Mouse (Mus musculus) forebrain, embryonic 10.5 days (tissue): Measurements from ENCODE around the gene Acap1. TPM values are rescaled to one million over a fixed set of nuclear protein-coding genes. Genes with fewer than 3 reads are reported as not detected.
A peak's percentile ranks its signal among the peaks of the same experiment; 100 is the strongest.

ENCODE experiments used
- DNase-seq: peaks from one replicate; pipeline ENCODE4 v3.0.0-alpha.2; 2017; ENCODE audit warnings: low spot score; ENCODE audit errors: extremely low spot score
- H3K27ac ChIP-seq: fragments of 300-500 bp; sonication (generic); 2 replicates; pipeline ENCODE4 v1.5.1; 2016; ENCODE audit warnings: mild to moderate bottlenecking
- H3K27me3 ChIP-seq: fragments of 300-500 bp; sonication (generic); 2 replicates; pipeline ENCODE4 v1.6.1; 2016; ENCODE audit warnings: mild to moderate bottlenecking; ENCODE audit not compliant: poor library complexity, severe bottlenecking
- H3K36me3 ChIP-seq: fragments of 300-500 bp; sonication (generic); replicated peaks from 2 replicates; pipeline ENCODE4 v1.6.1; 2016; ENCODE audit warnings: mild to moderate bottlenecking, moderate library complexity
- H3K4me1 ChIP-seq: fragments of 300-500 bp; sonication (generic); 2 replicates; pipeline ENCODE4 v1.6.1; 2016
- H3K4me3 ChIP-seq: fragments of 300-500 bp; sonication (generic); 2 replicates; pipeline ENCODE4 v1.5.1; 2016; ENCODE audit warnings: mild to moderate bottlenecking, moderate library complexity
- H3K9me3 ChIP-seq: fragments of 300-500 bp; sonication (generic); 2 replicates; pipeline ENCODE4 v1.6.1; 2016; ENCODE audit warnings: mild to moderate bottlenecking, moderate library complexity
- WGBS: fragments of 180-500 bp; shearing (Covaris S2); methylation state at CpG from one replicate; pipeline ENCODE4 v1.1.7; 2016; 5-methylcytosine and 5-hydroxymethylcytosine counted together
- polyA plus RNA-seq: library from polyadenylated mRNA; unstranded; fragments of >200 nt; fragmentation: Nextera tagmentation; extraction: Ambion mirVana; gene quantifications from 2 replicates; pipeline ENCODE4 v1.2.1, GENCODE M21; 2016

Acap1 gene
- polyA plus RNA-seq, 1 experiment from 2014 or later, result 1.3 TPM

DNA sequence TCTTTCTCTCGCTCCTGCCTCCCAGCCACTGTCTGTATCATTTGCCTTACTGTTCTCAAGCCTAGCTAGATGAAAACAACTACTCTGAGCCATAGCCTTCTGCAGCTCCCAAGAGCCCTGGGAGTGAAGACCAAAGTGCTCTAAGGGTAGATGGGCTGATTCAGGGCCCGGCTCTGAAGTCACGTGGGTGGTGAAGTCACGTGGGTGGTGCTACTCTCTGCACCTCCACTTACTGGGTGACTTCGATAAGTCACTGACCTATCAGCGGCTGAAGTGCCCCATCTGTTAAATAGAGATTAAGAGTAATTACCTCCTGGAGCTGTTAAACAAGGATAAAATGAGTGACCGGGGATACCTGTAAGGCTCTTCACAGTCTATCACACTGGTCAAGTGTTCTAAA is 41.3 kb downstream of the Acap1 start:
- peak overlapping the region; percentile 56 for H3K27ac ChIP-seq
- H3K4me1 ChIP-seq, result peaks cover 39% of the 10 kb centered on the region
- no peaks in the 10 kb centered on the region for H3K9me3 ChIP-seq
- peaks cover 40% of the 10 kb centered on the region for H3K36me3 ChIP-seq
- 80% methylated on average over 7 of the region's 7 CpGs for WGBS
- H3K4me3 ChIP-seq, result no peak overlapping the region
- DNase-seq, result no peak
- peaks cover 36% of the 10 kb centered on the region for H3K27me3 ChIP-seq

DNA sequence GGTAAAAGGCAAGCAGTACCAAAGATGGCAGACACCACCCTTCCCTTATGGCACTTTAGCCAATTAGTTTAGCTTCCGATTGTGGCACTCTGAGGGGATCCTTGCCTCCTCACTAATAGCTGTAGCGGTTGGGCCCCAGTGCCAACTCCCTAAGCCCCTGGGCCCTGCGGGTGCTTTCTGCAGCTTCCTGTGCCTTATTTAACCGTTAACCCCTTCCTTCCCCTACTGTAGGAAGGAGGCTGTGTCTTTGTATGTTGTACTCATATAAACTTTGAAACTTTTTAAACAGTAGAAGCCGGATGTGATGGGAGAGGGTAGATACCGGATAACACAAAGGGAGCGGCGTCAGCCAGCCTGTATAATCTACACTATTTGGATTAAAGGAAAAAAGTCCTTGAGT is 44.6 kb downstream of the Acap1 start:
- Histone ChIP-seq H3K27ac (no peak overlapping the region), H3K27me3 (peaks cover 3% of the 10 kb centered on the region; the same call in 1 of the 2 replicates), H3K4me3 (no peak overlapping the region), H3K36me3 (peaks cover 55% of the 10 kb centered on the region), H3K9me3 (no peaks in the 10 kb centered on the region), H3K4me1 (peaks cover 57% of the 10 kb centered on the region)
- no peak for DNase-seq
- 83% methylated on average over 8 of the region's 8 CpGs for WGBS

DNA sequence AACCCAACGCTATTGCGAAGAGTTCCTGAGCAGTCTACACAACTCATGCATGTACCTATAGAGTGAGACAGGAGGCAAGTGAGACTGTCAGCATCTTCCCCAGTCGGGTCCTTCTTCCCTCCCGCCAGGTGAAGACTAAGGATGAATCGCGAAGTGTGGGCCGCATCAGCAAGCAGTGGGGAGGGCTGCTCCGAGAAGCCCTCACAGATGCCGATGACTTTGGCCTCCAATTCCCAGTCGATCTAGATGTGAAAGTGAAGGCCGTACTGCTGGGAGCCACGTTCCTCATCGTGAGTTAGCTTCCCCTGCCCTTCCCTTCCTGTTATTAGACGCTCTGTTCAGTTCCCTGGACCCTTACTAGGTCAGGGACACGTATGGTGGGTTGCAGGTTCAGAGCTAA is 45.5 kb downstream of the Acap1 start:
- Histone ChIP-seq H3K36me3 (peaks cover 55% of the 10 kb centered on the region), H3K27me3 (no peaks in the 10 kb centered on the region), H3K4me3 (no peak overlapping the region), H3K4me1 (peaks cover 56% of the 10 kb centered on the region), H3K9me3 (no peaks in the 10 kb centered on the region), H3K27ac (no peak overlapping the region)
- no peak for DNase-seq
- 92% methylated on average over 15 of the region's 15 CpGs for WGBS

DNA sequence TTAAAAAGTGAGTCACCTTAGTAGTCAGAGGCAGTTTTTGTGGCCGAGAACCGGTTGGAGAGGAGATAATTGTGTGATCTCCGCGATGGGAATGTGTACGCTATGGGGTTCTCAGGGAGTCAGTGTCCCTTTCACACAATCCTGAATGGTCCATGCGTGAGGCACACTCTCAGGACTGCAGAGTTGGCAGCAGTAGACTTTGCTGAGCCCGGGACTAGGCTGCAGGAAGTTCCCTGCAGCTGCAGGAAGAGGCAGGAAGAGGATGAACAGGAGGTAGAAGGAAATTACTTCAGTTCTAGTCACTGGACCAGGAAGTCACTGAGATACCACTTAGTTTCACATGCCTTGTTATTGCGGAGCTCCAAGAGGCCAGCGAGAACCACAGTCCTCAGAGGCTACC is 46.2 kb downstream of the Acap1 start:
- no peaks in the 10 kb centered on the region for H3K27me3 ChIP-seq
- peaks cover 55% of the 10 kb centered on the region for H3K36me3 ChIP-seq
- peaks cover 56% of the 10 kb centered on the region for H3K4me1 ChIP-seq
- 88% methylated on average over 9 of the region's 9 CpGs for WGBS
- DNase-seq, result no peak
- H3K9me3 ChIP-seq, result no peaks in the 10 kb centered on the region
- no peak overlapping the region for H3K27ac ChIP-seq
- H3K4me3 ChIP-seq, result no peak overlapping the region

DNA sequence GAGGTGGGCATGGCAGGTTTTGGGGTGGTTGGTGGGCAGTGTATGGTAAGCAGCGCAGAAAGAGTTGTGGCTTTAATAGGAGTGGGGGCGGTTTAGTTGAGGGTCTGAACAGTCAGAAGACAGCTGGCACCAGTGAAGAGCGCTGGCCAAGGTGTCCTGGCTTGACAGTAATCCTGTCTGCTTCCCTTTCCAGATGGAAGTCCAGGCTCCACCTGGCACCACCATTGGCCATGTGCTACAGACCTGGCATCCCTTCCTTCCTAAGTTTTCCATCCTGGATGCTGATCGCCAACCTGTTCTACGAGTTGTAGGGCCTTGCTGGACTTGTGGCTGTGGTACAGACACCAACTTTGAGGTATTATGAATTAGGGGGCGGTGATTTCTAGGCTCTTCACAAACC is 47.3 kb downstream of the Acap1 start:
- Histone ChIP-seq H3K4me1 (peaks cover 45% of the 10 kb centered on the region), H3K36me3 (peaks cover 55% of the 10 kb centered on the region), H3K27ac (peak overlapping the region; percentile 97; the same call in 1 of the 2 replicates), H3K9me3 (no peaks in the 10 kb centered on the region), H3K27me3 (no peaks in the 10 kb centered on the region), H3K4me3 (peak overlapping the region; percentile 82; the same call in 1 of the 2 replicates)
- 96% methylated on average over 6 of the region's 6 CpGs for WGBS
- DNase-seq, result no peak

DNA sequence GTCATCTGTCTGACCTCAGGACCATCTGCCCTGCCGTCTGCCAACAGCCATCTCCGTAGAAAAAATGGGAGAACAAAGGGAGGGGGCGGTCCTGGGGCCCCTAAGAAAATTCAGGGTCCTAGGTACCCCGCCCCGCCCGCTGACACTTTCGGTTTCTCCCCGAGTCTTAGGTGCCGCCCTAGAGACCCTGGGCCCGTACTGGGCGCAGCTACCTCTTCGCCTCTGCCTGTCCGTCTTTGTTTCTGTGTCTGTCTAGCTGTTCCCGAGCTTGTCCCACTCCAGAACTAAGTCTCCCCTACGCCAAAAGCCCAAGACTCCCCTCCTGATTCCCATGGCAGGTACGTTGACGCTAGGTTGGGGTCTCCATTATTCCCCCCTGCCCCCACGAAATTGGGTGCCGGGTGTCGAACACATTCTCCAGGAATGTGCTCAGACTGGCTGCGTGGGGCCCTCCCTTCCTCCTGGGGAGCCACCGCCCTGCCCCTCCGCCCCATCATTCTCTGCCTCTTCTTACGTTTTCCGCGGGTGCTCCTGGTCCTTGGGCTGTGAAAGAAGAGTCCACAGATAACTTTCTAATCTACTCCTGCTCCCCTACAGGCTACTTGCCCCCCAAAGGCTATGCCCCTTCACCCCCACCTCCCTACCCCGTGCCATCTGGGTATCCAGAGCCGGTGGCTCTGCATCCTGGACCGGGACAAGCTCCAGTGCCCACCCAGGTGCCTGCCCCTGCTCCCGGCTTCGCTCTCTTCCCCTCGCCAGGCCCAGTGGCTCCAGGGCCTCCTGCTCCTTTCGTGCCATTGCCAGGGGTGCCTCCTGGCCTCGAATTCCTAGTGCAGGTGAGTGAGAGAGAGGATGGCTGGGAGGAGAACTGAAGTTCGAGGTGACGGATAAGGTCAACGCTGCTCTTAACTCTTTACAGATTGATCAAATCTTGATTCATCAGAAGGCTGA is 48.3 kb downstream of the Acap1 start:
- Histone ChIP-seq H3K27me3 (no peaks in the 10 kb centered on the region), H3K9me3 (no peaks in the 10 kb centered on the region), H3K27ac (peak overlapping the region; percentile 97), H3K4me3 (peak overlapping the region; percentile 82), H3K36me3 (peaks cover 45% of the 10 kb centered on the region), H3K4me1 (peaks cover 43% of the 10 kb centered on the region)
- DNase-seq, result no peak
- WGBS, result 11% methylated on average over 37 of the region's 37 CpGs

DNA sequence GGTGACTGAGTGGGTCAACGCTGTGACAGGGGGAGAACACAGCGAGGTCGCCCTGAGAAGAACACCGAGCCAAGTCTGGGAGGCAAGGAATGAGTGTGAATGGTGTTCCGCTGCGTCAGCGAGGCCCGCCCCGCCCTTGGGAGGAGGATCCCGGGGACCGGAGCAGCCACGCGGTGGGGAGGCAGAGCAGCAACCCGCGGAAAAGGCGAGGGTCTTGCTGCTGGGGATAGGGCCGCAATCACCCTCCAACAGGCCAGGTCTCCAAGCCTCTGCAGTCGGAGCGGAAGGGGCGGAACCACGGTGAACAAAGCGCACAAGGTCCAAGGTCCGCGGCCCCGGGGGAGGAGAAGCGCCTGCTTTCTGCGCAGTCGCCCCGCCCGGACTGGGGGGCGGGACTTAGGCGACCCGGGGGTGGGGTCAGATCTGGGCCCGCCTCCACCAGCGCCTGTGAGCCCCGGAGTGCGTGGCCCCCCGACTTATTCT is 49.1 kb downstream of the Acap1 start, which contains the start of gene Plscr3:
Plscr3 (plus strand) TSS at position 179 of the 483 bp plus-strand sequence.
- peaks cover 37% of the 10 kb centered on the region for H3K36me3 ChIP-seq
- no peaks in the 10 kb centered on the region for H3K9me3 ChIP-seq
- peaks cover 41% of the 10 kb centered on the region for H3K4me1 ChIP-seq
- no peaks in the 10 kb centered on the region for H3K27me3 ChIP-seq
- peak within 1 kb of the TSS; percentile 97 for H3K27ac ChIP-seq
- under 1% methylated on average over 37 of the region's 38 CpGs for WGBS
- DNase-seq, result peak; percentile 95
- H3K4me3 ChIP-seq, result peak within 1 kb of the TSS; percentile 82

DNA sequence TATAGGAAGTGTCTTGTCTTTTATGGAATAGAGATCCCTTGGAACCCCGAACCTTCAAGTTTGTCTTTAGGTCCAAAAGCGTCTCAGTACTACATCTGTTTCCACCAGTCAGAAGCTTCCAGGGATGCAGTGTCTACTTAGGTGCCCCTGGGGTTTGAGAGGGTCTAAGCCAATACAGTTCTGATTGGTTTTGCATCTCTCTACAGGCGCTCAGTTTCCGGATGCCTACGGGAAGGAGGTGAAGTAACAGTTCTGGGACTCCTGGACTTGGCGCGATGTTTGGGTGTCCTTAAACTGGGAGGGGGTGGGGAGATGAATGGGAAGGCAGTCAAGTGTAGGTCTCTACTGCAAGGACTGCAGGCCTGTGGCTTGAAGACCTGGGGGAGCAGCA is 56.6 kb downstream of the Acap1 start:
- Histone ChIP-seq H3K36me3 (peaks cover 4% of the 10 kb centered on the region), H3K4me3 (peak overlapping the region; percentile 75), H3K9me3 (no peaks in the 10 kb centered on the region), H3K4me1 (peaks cover 59% of the 10 kb centered on the region), H3K27me3 (peaks cover 33% of the 10 kb centered on the region), H3K27ac (peak overlapping the region; percentile 87)
- 4% methylated on average over 7 of the region's 7 CpGs for WGBS
- DNase-seq, result no peak

DNA sequence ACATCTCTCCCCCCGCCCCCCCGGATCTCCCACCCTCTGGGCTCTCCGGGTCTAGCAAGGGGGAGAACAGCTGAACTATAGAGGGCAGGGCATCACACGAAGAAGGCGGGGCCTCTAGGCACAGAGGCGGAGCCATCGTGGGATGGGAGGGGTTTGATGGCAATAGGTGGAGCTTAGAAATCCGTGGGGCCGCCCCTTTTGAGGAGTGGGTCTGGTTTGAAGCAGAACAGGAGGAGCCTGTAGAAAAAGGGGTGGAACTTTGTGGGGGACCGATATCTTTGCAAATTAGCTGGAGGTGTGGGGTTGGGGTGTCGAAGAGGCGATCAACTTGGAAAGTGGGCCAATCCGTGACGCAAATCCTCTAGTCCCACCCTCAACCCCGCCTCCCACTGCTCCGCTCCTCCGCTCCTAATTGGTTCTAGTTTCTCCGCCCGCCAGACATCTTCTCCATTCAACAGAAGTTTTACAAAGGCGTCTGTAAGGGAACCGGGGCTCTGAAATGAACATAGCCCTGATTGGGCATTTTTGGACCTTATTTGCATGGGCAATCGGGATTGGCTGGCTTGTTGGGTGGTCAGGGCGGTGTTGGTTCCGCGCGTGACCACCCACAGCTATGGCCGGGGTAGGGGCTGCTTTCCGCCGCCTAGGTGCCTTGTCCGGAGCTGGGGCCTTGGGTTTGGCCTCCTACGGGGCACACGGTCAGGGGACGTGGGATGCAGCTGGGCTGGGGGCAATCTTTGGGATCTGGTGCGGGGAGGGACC is 57.2 kb downstream of the Acap1 start, which contains the start of gene Tmem256:
Tmem256 (plus strand) TSS at position 563 of the 762 bp plus-strand sequence.
- no peaks in the 10 kb centered on the region for H3K9me3 ChIP-seq
- peaks cover 10% of the 10 kb centered on the region for H3K36me3 ChIP-seq
- under 1% methylated on average over 34 of the region's 34 CpGs for WGBS
- peak within 1 kb of the TSS; percentile 75 for H3K4me3 ChIP-seq
- peaks cover 62% of the 10 kb centered on the region for H3K4me1 ChIP-seq
- H3K27ac ChIP-seq, result peak within 1 kb of the TSS; percentile 87
- H3K27me3 ChIP-seq, result peaks cover 39% of the 10 kb centered on the region
- DNase-seq, result peak; percentile 96

DNA sequence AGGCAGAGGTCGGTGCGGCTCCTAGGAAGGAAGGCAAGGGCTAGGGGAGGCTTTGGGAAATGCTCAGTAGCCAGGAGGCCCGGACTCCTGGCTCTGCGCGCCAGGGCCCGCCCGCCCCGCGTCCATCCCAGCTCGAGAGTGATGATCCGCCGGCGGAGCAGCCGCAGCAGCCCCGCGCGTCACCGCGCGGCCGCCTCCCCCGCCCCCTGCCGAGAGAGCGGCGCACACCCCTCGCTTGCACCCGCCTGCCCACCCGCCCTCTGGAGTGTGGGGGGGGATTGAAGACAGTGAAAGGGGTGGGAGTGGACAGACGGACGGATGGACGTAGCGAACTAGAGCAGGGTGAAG is 57.8 kb downstream of the Acap1 start, which contains the start of gene Nlgn2:
Nlgn2 (minus strand) TSS at position 181 of the 348 bp plus-strand sequence.
- peaks cover 62% of the 10 kb centered on the region for H3K4me1 ChIP-seq
- WGBS, result under 1% methylated on average over 32 of the region's 32 CpGs
- DNase-seq, result no peak

DNA sequence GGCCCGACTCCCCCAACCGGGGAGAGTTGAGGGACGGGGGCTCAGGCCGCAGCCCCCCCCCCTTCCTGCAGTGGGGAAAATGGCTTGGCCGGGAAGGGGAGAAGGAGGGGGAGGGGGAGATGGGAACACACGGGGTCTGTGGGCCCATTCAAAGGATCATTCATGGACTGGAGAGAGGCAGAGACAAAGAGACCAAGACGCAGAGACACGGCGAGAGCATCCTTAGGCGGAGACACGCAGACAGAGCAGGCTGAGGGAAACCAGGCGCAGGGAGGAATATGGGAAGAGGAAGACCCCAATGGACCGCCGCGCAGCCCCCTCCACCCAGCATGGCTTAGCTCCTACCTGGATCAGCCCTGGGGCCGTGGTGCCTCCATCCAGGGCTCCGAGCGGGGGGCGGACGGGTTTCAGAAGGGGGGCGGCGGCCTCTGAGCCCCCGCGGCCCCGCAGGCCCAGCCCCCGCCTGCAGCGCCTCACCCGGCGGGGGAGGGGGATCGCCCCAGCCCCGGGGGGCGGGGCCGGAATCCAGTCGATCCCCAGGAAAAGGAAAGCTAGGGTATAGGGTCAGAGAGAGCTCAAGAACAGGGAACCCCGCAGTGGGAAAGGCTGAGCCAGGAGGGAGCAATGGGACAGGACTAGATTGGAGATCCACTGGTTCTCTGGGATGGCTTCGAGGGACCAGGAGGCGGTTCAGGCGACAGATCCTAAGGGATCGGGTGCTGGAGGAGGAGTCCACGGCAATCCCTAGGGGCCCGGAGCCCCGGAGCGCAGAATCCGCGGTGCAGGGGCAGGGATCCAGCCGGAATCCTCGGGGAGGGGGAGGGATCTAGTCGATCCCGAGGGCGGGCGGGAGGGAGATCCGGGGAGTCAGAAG is 58.4 kb downstream of the Acap1 start:
- H3K36me3 ChIP-seq, result peaks cover 22% of the 10 kb centered on the region
- peaks cover 62% of the 10 kb centered on the region for H3K4me1 ChIP-seq
- no peaks in the 10 kb centered on the region for H3K9me3 ChIP-seq
- peaks cover 51% of the 10 kb centered on the region for H3K27me3 ChIP-seq
- H3K4me3 ChIP-seq, result peak overlapping the region; percentile 75
- H3K27ac ChIP-seq, result peak overlapping the region; percentile 87
- peak; percentile 54 for DNase-seq
- WGBS, result under 1% methylated on average over 52 of the region's 52 CpGs

More for the DNA sequence above, 57.8 kb downstream of the Acap1 start, which contains the start of gene Nlgn2:
- no peaks in the 10 kb centered on the region for H3K9me3 ChIP-seq
- peak within 1 kb of the TSS; percentile 87 for H3K27ac ChIP-seq
- peaks cover 44% of the 10 kb centered on the region for H3K27me3 ChIP-seq
- peaks cover 15% of the 10 kb centered on the region for H3K36me3 ChIP-seq
- peak within 1 kb of the TSS; percentile 75 for H3K4me3 ChIP-seq

DNA sequence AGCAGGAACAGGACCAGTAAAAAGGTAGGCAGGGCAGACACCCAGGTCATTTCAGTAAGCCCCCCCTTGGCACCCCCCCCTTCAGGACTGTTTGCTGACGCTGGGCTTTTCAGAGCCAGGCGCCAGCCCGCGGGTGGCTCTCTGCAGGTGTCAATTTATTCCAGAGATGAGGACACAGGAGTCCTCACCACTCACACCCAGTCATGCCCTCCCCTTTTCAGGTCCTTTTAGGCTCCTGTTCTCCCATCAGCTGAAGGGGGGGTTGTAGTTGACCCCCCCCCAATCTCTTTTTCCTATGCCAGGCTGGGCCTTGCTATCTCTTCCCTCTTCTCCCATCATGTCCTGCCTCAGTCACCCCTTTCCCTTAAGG is 59.4 kb downstream of the Acap1 start:
- Histone ChIP-seq H3K27ac (peak overlapping the region; percentile 87), H3K36me3 (peaks cover 31% of the 10 kb centered on the region), H3K9me3 (no peaks in the 10 kb centered on the region), H3K4me1 (peaks cover 66% of the 10 kb centered on the region), H3K27me3 (peaks cover 52% of the 10 kb centered on the region), H3K4me3 (peak overlapping the region; percentile 75)
- 2% methylated on average over 4 of the region's 4 CpGs for WGBS
- no peak for DNase-seq
